Mouse (Mus musculus) layer of hippocampus, adult 8-10 months (tissue): ENCODE measurements around the gene Prps1l1. TPM values are rescaled to one million over a fixed set of nuclear protein-coding genes. Genes with fewer than 3 reads are reported as not detected.

Experiments used
- DNase-seq, 2 experiments: peaks; one replicate each; pipeline ENCODE4 v3.0.0; 2022; ENCODE audit warnings: low spot score in 2 of 2
- total RNA-seq, 4 experiments: library from RNA; stranded (reverse); gene quantifications; 2 replicates each; pipeline ENCODE4 v1.2.4; 2022

Gene Prps1l1
- total RNA-seq, 4 experiments from 2014 or later, result not detected

- no peak for DNase-seq
Measured at GRCm38 (mm10) chr12:35025916-35026432, 41.4 kb downstream of the Prps1l1 start.

- no peak for DNase-seq
Measured at GRCm38 (mm10) chr12:35027533-35027932, 43.0 kb downstream of the Prps1l1 start.

Other genes starting within 250 kb of the Prps1l1 start
- gene Hdac9, start 67.7 kb upstream of the Prps1l1 start, total RNA-seq, result 10 to 100 TPM; 40.9 to 48.6 (median 44.8) TPM
- 10 to 100 TPM; 61.0 to 71.9 (median 67.6) TPM for gene Snx13, start 62.4 kb downstream of the Prps1l1 start, total RNA-seq